Mouse (Mus musculus): ENCODE data around the gene Mpo. TPM values are rescaled to one million over a fixed set of nuclear protein-coding genes. Genes with fewer than 3 reads are reported as not detected.
A peak's percentile ranks its signal among the peaks of the same experiment; 100 is the strongest.

Mpo gene
- polyA plus RNA-seq, 1 experiment: not detected

DNA sequence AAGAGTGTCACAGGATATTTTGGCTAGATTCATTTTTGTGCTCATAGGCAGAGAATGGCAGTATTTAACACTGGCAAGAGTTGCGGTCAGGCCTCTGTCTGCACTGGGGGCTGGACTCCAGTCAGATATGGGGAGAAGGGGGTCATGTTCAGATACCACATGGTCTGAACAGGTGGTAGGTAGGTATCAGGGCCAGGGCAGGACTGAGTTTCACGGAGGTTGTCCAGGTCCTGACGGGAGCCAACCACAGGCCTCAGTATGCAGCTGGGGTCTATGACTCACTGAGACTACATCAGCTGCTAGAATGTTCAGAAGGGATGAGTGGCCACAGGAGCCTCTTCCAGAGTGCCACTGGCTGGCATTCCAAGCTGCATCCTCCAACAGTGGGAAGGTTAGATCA is 21.0 kb upstream of the Mpo start:
- no peaks in the 10 kb centered on the region for H3K36me3 ChIP-seq (ENCODE audit: control insufficient read depth, insufficient read depth)
- H3K79me3 ChIP-seq (ENCODE audit: low read depth): no peaks in the 10 kb centered on the region
- peaks cover 19% of the 10 kb centered on the region for H3K27me3 ChIP-seq (ENCODE audit: control insufficient read depth, insufficient read depth, insufficient read length)
- TF ChIP-seq MAX (IDR thresholded peaks at IDR 0.05) (peak; percentile 9), MYOG (IDR thresholded peaks at IDR 0.05; ENCODE audit: control insufficient read depth, extremely low read depth, insufficient read length) (no peak), FOSL1 (IDR thresholded peaks at IDR 0.05; ENCODE audit: insufficient read depth, low read length, poor library complexity, severe bottlenecking) (no peak), MYOD1 (IDR thresholded peaks at IDR 0.05; ENCODE audit: control insufficient read depth, insufficient read length, low read depth) (peak; percentile 88), CEBPB (IDR thresholded peaks at IDR 0.05; ENCODE audit: low read depth) (no peak), CTCF (IDR thresholded peaks at IDR 0.05; ENCODE audit: control insufficient read depth, insufficient read depth, insufficient read length) (no peak), USF1 (IDR thresholded peaks at IDR 0.05; ENCODE audit: low read depth) (no peak)
- no peaks in the 10 kb centered on the region for H3K79me2 ChIP-seq (ENCODE audit: control insufficient read depth, insufficient read depth)
- no peak overlapping the region for H3K4me3 ChIP-seq (ENCODE audit: insufficient read depth, poor library complexity, severe bottlenecking)
- H3ac ChIP-seq (ENCODE audit: control insufficient read depth, insufficient read length, low read depth): no peak overlapping the region

DNA sequence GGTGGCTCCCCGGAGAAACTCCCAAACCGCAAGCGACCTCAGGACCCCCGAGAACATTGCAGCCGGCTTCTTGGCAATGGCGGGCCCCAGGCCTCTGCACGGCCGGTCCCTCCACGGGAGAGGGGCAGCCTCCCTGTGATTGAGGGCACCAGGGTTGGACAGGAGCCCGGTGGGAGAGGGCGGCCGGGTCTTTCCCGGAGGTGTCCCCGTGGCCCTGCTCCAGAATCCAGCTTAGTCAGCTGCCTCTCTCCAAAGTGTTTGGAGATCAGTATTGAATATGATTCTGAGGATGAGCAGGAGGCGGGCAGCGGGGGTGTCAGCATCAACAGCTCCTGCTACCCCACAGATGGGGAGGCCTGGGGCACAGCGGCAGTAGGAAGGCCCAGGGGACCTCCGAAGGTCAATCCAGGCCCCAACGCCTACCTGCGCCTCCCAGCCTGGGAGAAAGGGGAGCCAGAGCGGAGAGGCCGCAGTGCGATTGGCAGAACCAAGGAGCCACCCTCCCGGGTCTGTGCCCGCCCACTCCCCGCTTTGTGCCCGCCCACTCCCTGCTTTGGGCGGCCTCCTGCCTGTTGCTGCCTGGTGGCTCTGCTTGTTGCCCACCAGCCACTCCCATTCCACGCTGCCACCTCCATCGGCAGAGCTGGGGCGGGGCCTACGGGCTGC is 15.1 kb upstream of the Mpo start:
- TF ChIP-seq MYOD1 (IDR thresholded peaks at IDR 0.05; ENCODE audit: control insufficient read depth, insufficient read length, low read depth) (no peak), CEBPB (IDR thresholded peaks at IDR 0.05; ENCODE audit: low read depth) (no peak), CTCF (IDR thresholded peaks at IDR 0.05; ENCODE audit: control insufficient read depth, insufficient read depth, insufficient read length) (no peak), MYOG (IDR thresholded peaks at IDR 0.05; ENCODE audit: control insufficient read depth, extremely low read depth, insufficient read length) (no peak), FOSL1 (IDR thresholded peaks at IDR 0.05; ENCODE audit: insufficient read depth, low read length, poor library complexity, severe bottlenecking) (no peak), MAX (IDR thresholded peaks at IDR 0.05) (no peak), USF1 (IDR thresholded peaks at IDR 0.05; ENCODE audit: low read depth) (no peak)
- no peak overlapping the region for H3K4me3 ChIP-seq (ENCODE audit: insufficient read depth, poor library complexity, severe bottlenecking)
- H3K36me3 ChIP-seq (ENCODE audit: control insufficient read depth, insufficient read depth): no peaks in the 10 kb centered on the region
- no peak overlapping the region for H3ac ChIP-seq (ENCODE audit: control insufficient read depth, insufficient read length, low read depth)
- peaks cover 52% of the 10 kb centered on the region for H3K27me3 ChIP-seq (ENCODE audit: control insufficient read depth, insufficient read depth, insufficient read length)
- no peaks in the 10 kb centered on the region for H3K79me3 ChIP-seq (ENCODE audit: low read depth)
- no peaks in the 10 kb centered on the region for H3K79me2 ChIP-seq (ENCODE audit: control insufficient read depth, insufficient read depth)

DNA sequence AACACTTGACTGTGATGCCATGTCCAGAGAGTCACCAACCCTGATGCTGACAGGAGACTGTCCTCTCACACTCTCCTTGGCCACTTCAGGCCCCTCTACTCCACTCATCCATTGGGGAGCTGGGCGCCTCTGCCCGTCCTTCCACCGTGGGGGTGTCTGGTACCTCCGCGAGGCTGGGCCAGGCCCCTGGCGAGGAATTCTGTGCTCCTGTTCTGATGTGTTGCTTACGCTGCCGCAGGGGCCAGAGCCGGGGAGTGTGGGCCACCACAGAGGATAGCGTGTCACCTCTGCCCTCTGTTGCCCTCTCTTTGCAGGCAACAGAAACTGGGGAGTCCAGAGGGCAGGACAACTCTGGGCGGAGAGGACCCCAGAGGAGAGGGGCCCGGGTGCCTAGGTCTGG is 14.5 kb upstream of the Mpo start:
- Histone ChIP-seq H3K36me3 (ENCODE audit: control insufficient read depth, insufficient read depth) (no peaks in the 10 kb centered on the region), H3K4me3 (ENCODE audit: insufficient read depth, poor library complexity, severe bottlenecking) (no peak overlapping the region), H3K79me3 (ENCODE audit: low read depth) (no peaks in the 10 kb centered on the region), H3K27me3 (ENCODE audit: control insufficient read depth, insufficient read depth, insufficient read length) (peaks cover 58% of the 10 kb centered on the region), H3ac (ENCODE audit: control insufficient read depth, insufficient read length, low read depth) (no peak overlapping the region), H3K79me2 (ENCODE audit: control insufficient read depth, insufficient read depth) (no peaks in the 10 kb centered on the region)
- no peak for TF ChIP-seq FOSL1 (IDR thresholded peaks at IDR 0.05; ENCODE audit: insufficient read depth, low read length, poor library complexity, severe bottlenecking)
- TF ChIP-seq MYOD1 (IDR thresholded peaks at IDR 0.05; ENCODE audit: control insufficient read depth, insufficient read length, low read depth): no peak
- no peak for TF ChIP-seq MYOG (IDR thresholded peaks at IDR 0.05; ENCODE audit: control insufficient read depth, extremely low read depth, insufficient read length)
- TF ChIP-seq MAX (IDR thresholded peaks at IDR 0.05): no peak
- TF ChIP-seq USF1 (IDR thresholded peaks at IDR 0.05; ENCODE audit: low read depth): no peak
- no peak for TF ChIP-seq CTCF (IDR thresholded peaks at IDR 0.05; ENCODE audit: control insufficient read depth, insufficient read depth, insufficient read length)
- no peak for TF ChIP-seq CEBPB (IDR thresholded peaks at IDR 0.05; ENCODE audit: low read depth)

DNA sequence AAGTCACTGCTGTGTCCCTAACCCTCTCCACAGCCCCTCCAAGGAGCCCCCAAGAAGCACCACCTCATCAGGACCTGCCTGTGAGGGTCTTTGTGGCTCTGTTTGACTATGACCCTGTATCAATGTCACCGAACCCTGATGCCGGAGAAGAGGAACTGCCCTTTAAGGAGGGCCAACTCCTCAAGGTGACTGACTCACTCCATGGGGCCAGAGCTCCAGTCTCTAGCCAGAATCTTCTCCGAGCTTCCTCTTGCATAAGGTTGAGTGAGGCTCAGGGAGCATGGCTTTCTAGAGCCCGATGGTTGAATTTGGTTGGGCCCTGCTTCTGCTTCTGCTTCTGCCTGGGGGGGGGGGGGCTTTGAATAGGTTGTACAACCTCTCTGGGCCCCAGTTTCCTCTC is 14.0 kb upstream of the Mpo start:
- Histone ChIP-seq H3K4me3 (ENCODE audit: insufficient read depth, poor library complexity, severe bottlenecking) (no peak overlapping the region), H3K79me2 (ENCODE audit: control insufficient read depth, insufficient read depth) (no peaks in the 10 kb centered on the region), H3K36me3 (ENCODE audit: control insufficient read depth, insufficient read depth) (no peaks in the 10 kb centered on the region), H3K79me3 (ENCODE audit: low read depth) (no peaks in the 10 kb centered on the region), H3ac (ENCODE audit: control insufficient read depth, insufficient read length, low read depth) (no peak overlapping the region), H3K27me3 (ENCODE audit: control insufficient read depth, insufficient read depth, insufficient read length) (peaks cover 62% of the 10 kb centered on the region)
- TF ChIP-seq MYOG (IDR thresholded peaks at IDR 0.05; ENCODE audit: control insufficient read depth, extremely low read depth, insufficient read length) (no peak), CTCF (IDR thresholded peaks at IDR 0.05; ENCODE audit: control insufficient read depth, insufficient read depth, insufficient read length) (no peak), MAX (IDR thresholded peaks at IDR 0.05) (no peak), FOSL1 (IDR thresholded peaks at IDR 0.05; ENCODE audit: insufficient read depth, low read length, poor library complexity, severe bottlenecking) (no peak), MYOD1 (IDR thresholded peaks at IDR 0.05; ENCODE audit: control insufficient read depth, insufficient read length, low read depth) (no peak), USF1 (IDR thresholded peaks at IDR 0.05; ENCODE audit: low read depth) (no peak), CEBPB (IDR thresholded peaks at IDR 0.05; ENCODE audit: low read depth) (no peak)

DNA sequence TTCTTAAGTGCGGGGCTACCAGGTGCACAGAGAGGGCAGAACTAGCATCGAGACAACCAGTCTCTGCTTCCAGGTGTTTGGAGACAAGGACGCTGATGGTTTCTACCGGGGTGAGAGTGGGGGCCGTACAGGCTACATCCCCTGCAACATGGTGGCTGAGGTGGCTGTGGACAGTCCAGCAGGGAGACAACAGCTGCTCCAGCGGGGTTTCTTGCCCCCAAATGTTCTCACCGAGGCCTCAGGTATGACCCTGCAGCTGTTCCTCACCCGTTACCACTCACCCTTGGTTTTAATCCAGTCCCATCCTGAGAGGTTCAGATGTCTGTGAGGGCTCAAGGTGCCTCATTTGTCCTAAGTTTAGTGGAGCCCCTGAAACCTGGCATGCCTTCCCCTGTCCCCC is 13.3 kb upstream of the Mpo start:
- H3K79me3 ChIP-seq (ENCODE audit: low read depth): no peaks in the 10 kb centered on the region
- H3ac ChIP-seq (ENCODE audit: control insufficient read depth, insufficient read length, low read depth): no peak overlapping the region
- H3K79me2 ChIP-seq (ENCODE audit: control insufficient read depth, insufficient read depth): no peaks in the 10 kb centered on the region
- no peak for TF ChIP-seq MAX (IDR thresholded peaks at IDR 0.05)
- no peak for TF ChIP-seq FOSL1 (IDR thresholded peaks at IDR 0.05; ENCODE audit: insufficient read depth, low read length, poor library complexity, severe bottlenecking)
- no peak for TF ChIP-seq USF1 (IDR thresholded peaks at IDR 0.05; ENCODE audit: low read depth)
- TF ChIP-seq MYOD1 (IDR thresholded peaks at IDR 0.05; ENCODE audit: control insufficient read depth, insufficient read length, low read depth): no peak
- TF ChIP-seq CTCF (IDR thresholded peaks at IDR 0.05; ENCODE audit: control insufficient read depth, insufficient read depth, insufficient read length): no peak
- no peak for TF ChIP-seq CEBPB (IDR thresholded peaks at IDR 0.05; ENCODE audit: low read depth)
- no peak for TF ChIP-seq MYOG (IDR thresholded peaks at IDR 0.05; ENCODE audit: control insufficient read depth, extremely low read depth, insufficient read length)
- H3K4me3 ChIP-seq (ENCODE audit: insufficient read depth, poor library complexity, severe bottlenecking): no peak overlapping the region
- no peaks in the 10 kb centered on the region for H3K36me3 ChIP-seq (ENCODE audit: control insufficient read depth, insufficient read depth)
- peaks cover 69% of the 10 kb centered on the region for H3K27me3 ChIP-seq (ENCODE audit: control insufficient read depth, insufficient read depth, insufficient read length)

Measured in C2C12 (cell line).